Mouse (Mus musculus) v-Abl transformed pro-B cells (cell line): ENCODE measurements at regions not wholly inside any gene's neighbourhood (a gene's known extent, or its start where the extent isn't known, plus 50 kb on each side); places are given as distances from the start of the nearest gene placed in this dataset.

Experiments used
- in situ Hi-C, 2 experiments: fragments of 400-800 bp; cut with MboI; formaldehyde crosslinking; loops; one replicate each; pipeline ENCODE4 v1.15.1; 2025; ENCODE audit not compliant: unreplicated experiment in 2 of 2

- in situ Hi-C loops: no loop called here
These were observed 410.4 kb downstream of the Insc start for GRCm38 (mm10) chr7:115153764-115154509.

GRCm38 (mm10) chr7:115170023-115170422, 426.5 kb downstream of the Insc start:
- in situ Hi-C loops: no loop called here

GRCm38 (mm10) chr7:115170439-115170838, 426.9 kb downstream of the Insc start:
- in situ Hi-C loops: no loop called here

GRCm38 (mm10) chr7:115192482-115192881, 449.0 kb downstream of the Insc start:
- in situ Hi-C loops: no loop called here

GRCm38 (mm10) chr7:115192992-115193761, 449.7 kb downstream of the Insc start:
- in situ Hi-C loops: no loop called here

GRCm38 (mm10) chr7:115204916-115205315, 461.4 kb downstream of the Insc start:
- in situ Hi-C loops: no loop called here

GRCm38 (mm10) chr7:115206479-115207134, 463.1 kb downstream of the Insc start:
- in situ Hi-C loops: no loop called here

- in situ Hi-C loops: no loop called here
These were observed 465.3 kb downstream of the Insc start for GRCm38 (mm10) chr7:115208781-115209180.

GRCm38 (mm10) chr7:115210012-115210411, 466.5 kb downstream of the Insc start:
- in situ Hi-C loops: loop anchor here in 1 of 2 experiments (10.0 kb wide), 2 partner anchors 495 to 915 kb away; no protein-coding TSS in a partner anchor

- in situ Hi-C loops: loop anchor here (5.0 to 10.0 kb wide), 3 partner anchors 488 to 908 kb away; partner anchors contain the start of genes 1110004F10Rik (in 2 of the 2) and Sox6 (in 2 of the 2)
These were observed 473.3 kb downstream of the Insc start for GRCm38 (mm10) chr7:115216838-115217237.

GRCm38 (mm10) chr7:115217255-115217654, 473.8 kb downstream of the Insc start:
- in situ Hi-C loops: loop anchor here (5.0 to 10.0 kb wide), 3 partner anchors 488 to 908 kb away; partner anchors contain the start of genes 1110004F10Rik (in 2 of the 2) and Sox6 (in 2 of the 2)

GRCm38 (mm10) chr7:115217712-115218111, 474.2 kb downstream of the Insc start:
- in situ Hi-C loops: loop anchor here (5.0 to 10.0 kb wide), 3 partner anchors 487 to 907 kb away; partner anchors contain the start of genes 1110004F10Rik (in 2 of the 2) and Sox6 (in 2 of the 2)

- in situ Hi-C loops: loop anchor here (5.0 to 10.0 kb wide), 3 partner anchors 486 to 906 kb away; partner anchors contain the start of genes 1110004F10Rik (in 2 of the 2) and Sox6 (in 2 of the 2)
These were observed 475.2 kb downstream of the Insc start for GRCm38 (mm10) chr7:115218596-115219180.

GRCm38 (mm10) chr7:115222642-115223041, 479.1 kb downstream of the Insc start:
- in situ Hi-C loops: no loop called here

- in situ Hi-C loops: loop anchor here in 1 of 2 experiments (25.0 kb wide), 1 partner anchor 1357 kb away; no protein-coding TSS in a partner anchor
These were observed 487.0 kb downstream of the Insc start for GRCm38 (mm10) chr7:115230525-115230924.

GRCm38 (mm10) chr7:115233850-115234436, 490.4 kb downstream of the Insc start:
- in situ Hi-C loops: loop anchor here in 1 of 2 experiments (25.0 kb wide), 1 partner anchor 1353 kb away; no protein-coding TSS in a partner anchor

GRCm38 (mm10) chr7:115237131-115237530, 493.6 kb downstream of the Insc start:
- in situ Hi-C loops: loop anchor here in 1 of 2 experiments (25.0 kb wide), 1 partner anchor 1350 kb away; no protein-coding TSS in a partner anchor

GRCm38 (mm10) chr7:115251591-115252369, 508.3 kb downstream of the Insc start:
- in situ Hi-C loops: no loop called here

GRCm38 (mm10) chr7:115252370-115252750, 508.9 kb downstream of the Insc start:
- in situ Hi-C loops: no loop called here
